Mouse (Mus musculus) lung, postnatal 25 days (tissue): ENCODE results near the gene Plekho2.

Experiments
- DNase-seq: peaks from one replicate; pipeline ENCODE4 v3.0.0; 2022; ENCODE audit warnings: low spot score

Plekho2 gene

GRCm38 (mm10) chr9:65552711-65553110 is 27.1 kb downstream of the Plekho2 start:
- DNase-seq, result no peak

GRCm38 (mm10) chr9:65552141-65552540 is 27.7 kb downstream of the Plekho2 start:
- peak; percentile 27 for DNase-seq

- peak; percentile 76 for DNase-seq
Measured at GRCm38 (mm10) chr9:65551035-65551434, 28.8 kb downstream of the Plekho2 start.

- DNase-seq, result no peak
Measured at GRCm38 (mm10) chr9:65550079-65550831, 29.6 kb downstream of the Plekho2 start.

GRCm38 (mm10) chr9:65549643-65550042 is 30.2 kb downstream of the Plekho2 start:
- no peak for DNase-seq

- no peak for DNase-seq
Measured at GRCm38 (mm10) chr9:65549139-65549538, 30.7 kb downstream of the Plekho2 start.

- no peak for DNase-seq
Measured at GRCm38 (mm10) chr9:65548311-65548710, 31.5 kb downstream of the Plekho2 start.

GRCm38 (mm10) chr9:65547844-65548243 is 32.0 kb downstream of the Plekho2 start:
- DNase-seq, result no peak

- DNase-seq, result no peak
Measured at GRCm38 (mm10) chr9:65547111-65547510, 32.7 kb downstream of the Plekho2 start.

- no peak for DNase-seq
Measured at GRCm38 (mm10) chr9:65546413-65546695, 33.5 kb downstream of the Plekho2 start.

- DNase-seq, result peak; percentile 60
Measured at GRCm38 (mm10) chr9:65545635-65546412, 34.0 kb downstream of the Plekho2 start.

- DNase-seq, result peak; percentile 45
Measured at GRCm38 (mm10) chr9:65542111-65542524, 37.7 kb downstream of the Plekho2 start.

- DNase-seq, result peak; percentile 63
Measured at GRCm38 (mm10) chr9:65541126-65542068, 38.4 kb downstream of the Plekho2 start.

- no peak for DNase-seq
Measured at GRCm38 (mm10) chr9:65539697-65540096, 40.1 kb downstream of the Plekho2 start.

- no peak for DNase-seq
Measured at GRCm38 (mm10) chr9:65537901-65538630, 41.8 kb downstream of the Plekho2 start.

- no peak for DNase-seq
Measured at GRCm38 (mm10) chr9:65536491-65536890, 43.3 kb downstream of the Plekho2 start.

- peak; percentile 38 for DNase-seq
Measured at GRCm38 (mm10) chr9:65535789-65536469, 43.9 kb downstream of the Plekho2 start.

GRCm38 (mm10) chr9:65535191-65535722 is 44.6 kb downstream of the Plekho2 start:
- peak; percentile 69 for DNase-seq

- no peak for DNase-seq
Measured at GRCm38 (mm10) chr9:65534111-65534510, 45.7 kb downstream of the Plekho2 start.

- DNase-seq, result no peak
Measured at GRCm38 (mm10) chr9:65532986-65533385, 46.9 kb downstream of the Plekho2 start.

- no peak for DNase-seq
Measured at GRCm38 (mm10) chr9:65531283-65531682, 48.6 kb downstream of the Plekho2 start.
